Mouse (Mus musculus) embryonic facial prominence, embryonic 15.5 days (tissue): ENCODE data around the gene Gm11239. TPM values are rescaled to one million over a fixed set of nuclear protein-coding genes. Genes with fewer than 3 reads are reported as not detected.
"Not testable (repeated sequence)": the region's sequence is repeated elsewhere in the genome, so short reads cannot be mapped to it uniquely, and the experiment has no call there.

Source experiments
- ATAC-seq: fragments of 200-750 bp; cut with Nextera tagmentation; 2 replicates; pipeline ENCODE4 v1.8.0; 2017; ENCODE audit warnings: low read depth, moderate TSS enrichment; ENCODE audit not compliant: insufficient number of reproducible peaks, low FRiP score, low TSS enrichment
- H3K27ac ChIP-seq: fragments of 300-500 bp; sonication (generic); replicated peaks from 2 replicates; pipeline ENCODE4 v1.5.1; 2015; ENCODE audit warnings: mild to moderate bottlenecking, inconsistent platforms
- H3K27me3 ChIP-seq: fragments of 300-500 bp; sonication (generic); 2 replicates; pipeline ENCODE4 v1.6.1; 2015; ENCODE audit warnings: inconsistent platforms
- H3K36me3 ChIP-seq: fragments of 300-500 bp; sonication (generic); 2 replicates; pipeline ENCODE4 v1.6.1; 2015; ENCODE audit warnings: mild to moderate bottlenecking, inconsistent platforms
- H3K4me1 ChIP-seq: fragments of 300-500 bp; sonication (generic); 2 replicates; pipeline ENCODE4 v1.6.1; 2015; ENCODE audit warnings: inconsistent platforms
- H3K4me2 ChIP-seq: fragments of 300-500 bp; sonication (generic); replicated peaks from 2 replicates; pipeline ENCODE4 v1.6.1; 2015; ENCODE audit warnings: mild to moderate bottlenecking, inconsistent platforms
- H3K4me3 ChIP-seq: fragments of 300-500 bp; sonication (generic); replicated peaks from 2 replicates; pipeline ENCODE4 v1.5.1; 2015; ENCODE audit warnings: mild to moderate bottlenecking, inconsistent platforms
- H3K9ac ChIP-seq: fragments of 300-500 bp; sonication (generic); 2 replicates; pipeline ENCODE4 v1.6.1; 2015; ENCODE audit warnings: inconsistent platforms
- H3K9me3 ChIP-seq: fragments of 300-500 bp; sonication (generic); replicated peaks from 2 replicates; pipeline ENCODE4 v1.6.1; 2016; ENCODE audit warnings: inconsistent platforms
- WGBS: fragments of 180-500 bp; shearing (Covaris S2); methylation state at CpG from one replicate; pipeline ENCODE4 v1.1.7; 2015; 5-methylcytosine and 5-hydroxymethylcytosine counted together
- polyA plus RNA-seq: library from polyadenylated mRNA; unstranded; fragments of >200 nt; fragmentation: Nextera tagmentation; extraction: Ambion mirVana; gene quantifications from 2 replicates; pipeline ENCODE4 v1.2.1, GENCODE M21; 2015

The Gm11239 gene
- not detected in 2 replicates for polyA plus RNA-seq

DNA sequence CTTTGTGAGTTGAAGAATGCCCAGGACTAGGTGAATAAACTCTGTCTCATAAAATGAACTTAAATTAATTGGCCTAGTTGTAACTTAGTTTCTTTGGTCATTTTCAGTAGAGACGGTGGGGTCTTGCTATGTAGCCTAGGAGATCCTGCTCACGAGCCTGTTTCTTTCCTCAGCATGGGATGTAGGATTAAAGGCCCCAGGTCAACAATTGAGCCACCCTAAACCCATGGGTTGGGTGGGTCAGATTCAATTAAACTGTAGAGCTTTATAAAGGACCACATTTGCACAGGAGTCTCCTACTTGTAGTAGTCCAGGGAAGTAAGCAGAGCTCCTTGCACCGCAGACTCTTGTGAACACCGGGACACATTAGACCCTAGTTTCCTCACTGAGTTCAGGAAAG is at the start of gene Gm11239:
Gene Gm11239, plus strand, starts transcription at position 301 of the 400 bp plus-strand sequence.
- not testable (repeated sequence) for H3K9me3 ChIP-seq, H3K27me3 ChIP-seq, H3K4me1 ChIP-seq, ATAC-seq, H3K36me3 ChIP-seq, H3K27ac ChIP-seq, H3K4me3 ChIP-seq, H3K4me2 ChIP-seq, H3K9ac ChIP-seq
- WGBS, result no CpG with 5 or more reads among the region's 4 CpGs

DNA sequence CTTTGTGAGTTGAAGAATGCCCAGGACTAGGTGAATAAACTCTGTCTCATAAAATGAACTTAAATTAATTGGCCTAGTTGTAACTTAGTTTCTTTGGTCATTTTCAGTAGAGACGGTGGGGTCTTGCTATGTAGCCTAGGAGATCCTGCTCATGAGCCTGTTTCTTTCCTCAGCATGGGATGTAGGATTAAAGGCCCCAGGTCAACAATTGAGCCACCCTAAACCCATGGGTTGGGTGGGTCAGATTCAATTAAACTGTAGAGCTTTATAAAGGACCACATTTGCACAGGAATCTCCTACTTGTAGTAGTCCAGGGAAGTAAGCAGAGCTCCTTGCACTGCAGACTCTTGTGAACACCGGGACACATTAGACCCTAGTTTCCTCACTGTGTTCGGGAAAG is 45.5 kb upstream of the Gm11239 start, which contains the start of gene Gm11237:
Gene Gm11237, plus strand, starts transcription at position 301 of the 400 bp plus-strand sequence.
- not testable (repeated sequence) for H3K4me1 ChIP-seq, H3K36me3 ChIP-seq, H3K4me2 ChIP-seq, H3K9ac ChIP-seq, H3K27me3 ChIP-seq, H3K9me3 ChIP-seq, H3K27ac ChIP-seq, ATAC-seq, H3K4me3 ChIP-seq
- no CpG with 5 or more reads among the region's 3 CpGs for WGBS

DNA sequence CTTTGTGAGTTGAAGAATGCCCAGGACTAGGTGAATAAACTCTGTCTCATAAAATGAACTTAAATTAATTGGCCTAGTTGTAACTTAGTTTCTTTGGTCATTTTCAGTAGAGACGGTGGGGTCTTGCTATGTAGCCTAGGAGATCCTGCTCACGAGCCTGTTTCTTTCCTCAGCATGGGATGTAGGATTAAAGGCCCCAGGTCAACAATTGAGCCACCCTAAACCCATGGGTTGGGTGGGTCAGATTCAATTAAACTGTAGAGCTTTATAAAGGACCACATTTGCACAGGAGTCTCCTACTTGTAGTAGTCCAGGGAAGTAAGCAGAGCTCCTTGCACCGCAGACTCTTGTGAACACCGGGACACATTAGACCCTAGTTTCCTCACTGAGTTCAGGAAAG is 30.3 kb upstream of the Gm11239 start, which contains the start of gene Gm11236:
Gene Gm11236, plus strand, starts transcription at position 301 of the 400 bp plus-strand sequence.
- no CpG with 5 or more reads among the region's 4 CpGs for WGBS
- ATAC-seq, H3K4me2 ChIP-seq, H3K4me3 ChIP-seq, H3K36me3 ChIP-seq, H3K27ac ChIP-seq, H3K27me3 ChIP-seq, H3K9ac ChIP-seq, H3K9me3 ChIP-seq, H3K4me1 ChIP-seq: not testable (repeated sequence)

DNA sequence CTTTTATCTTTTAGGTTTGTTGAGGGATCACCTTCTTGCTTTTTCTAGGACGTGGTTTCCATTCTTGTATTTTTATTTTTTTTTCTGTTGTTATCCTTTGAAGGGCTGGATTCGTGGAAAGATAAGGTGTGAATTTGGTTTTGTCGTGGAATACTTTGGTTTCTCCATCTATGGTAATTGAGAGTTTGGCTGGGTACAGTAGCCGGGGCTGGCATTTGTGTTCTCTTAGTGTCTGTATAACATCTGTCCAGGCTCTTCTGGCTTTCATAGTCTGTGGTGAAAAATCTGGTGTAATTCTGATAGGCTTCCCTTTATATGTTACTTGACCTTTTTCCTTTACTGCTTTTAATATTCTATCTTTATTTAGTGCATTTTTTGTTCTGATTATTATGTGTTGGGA is 6.3 kb upstream of the Gm11239 start:
- H3K27ac ChIP-seq, H3K4me2 ChIP-seq, H3K27me3 ChIP-seq, H3K36me3 ChIP-seq, H3K9me3 ChIP-seq, H3K4me3 ChIP-seq, ATAC-seq, H3K9ac ChIP-seq, H3K4me1 ChIP-seq: not testable (repeated sequence)
- 78% methylated on average over 4 of the region's 4 CpGs for WGBS

DNA sequence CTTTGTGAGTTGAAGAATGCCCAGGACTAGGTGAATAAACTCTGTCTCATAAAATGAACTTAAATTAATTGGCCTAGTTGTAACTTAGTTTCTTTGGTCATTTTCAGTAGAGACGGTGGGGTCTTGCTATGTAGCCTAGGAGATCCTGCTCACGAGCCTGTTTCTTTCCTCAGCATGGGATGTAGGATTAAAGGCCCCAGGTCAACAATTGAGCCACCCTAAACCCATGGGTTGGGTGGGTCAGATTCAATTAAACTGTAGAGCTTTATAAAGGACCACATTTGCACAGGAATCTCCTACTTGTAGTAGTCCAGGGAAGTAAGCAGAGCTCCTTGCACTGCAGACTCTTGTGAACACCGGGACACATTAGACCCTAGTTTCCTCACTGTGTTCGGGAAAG is 15.1 kb downstream of the Gm11239 start, which contains the start of gene Gm428:
Gene Gm428, plus strand, starts transcription at position 301 of the 400 bp plus-strand sequence.
- H3K27ac ChIP-seq, H3K9me3 ChIP-seq, H3K9ac ChIP-seq, H3K36me3 ChIP-seq, H3K4me2 ChIP-seq, ATAC-seq, H3K4me3 ChIP-seq, H3K4me1 ChIP-seq, H3K27me3 ChIP-seq: not testable (repeated sequence)
- WGBS, result 82% methylated on average over 1 of the region's 4 CpGs

DNA sequence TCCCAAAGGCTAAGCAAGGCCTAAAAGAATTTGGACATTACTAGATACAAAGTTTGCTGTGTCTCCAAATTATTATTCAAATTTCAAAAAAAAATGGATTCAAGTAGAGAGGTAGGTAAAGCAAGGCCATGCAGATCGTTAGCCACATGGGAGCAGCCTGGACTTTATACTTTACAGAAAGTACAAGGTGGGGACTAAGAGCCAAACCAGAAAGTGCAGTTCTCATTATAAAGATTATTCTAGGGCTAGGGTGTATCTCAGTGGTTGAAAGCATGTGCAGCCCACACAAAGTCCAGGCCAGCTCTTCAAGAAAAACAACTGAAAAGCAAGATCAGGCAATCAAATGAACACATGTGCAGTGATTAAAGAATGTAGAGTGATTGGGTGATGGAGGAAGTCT is 50.6 kb downstream of the Gm11239 start:
- no peak overlapping the region for H3K27ac ChIP-seq
- H3K4me1 ChIP-seq, result no peaks in the 10 kb centered on the region
- ATAC-seq, result no peak
- WGBS, result 78% methylated on average over 1 of the region's 1 CpGs
- no peaks in the 10 kb centered on the region for H3K27me3 ChIP-seq
- no peaks in the 10 kb centered on the region for H3K9me3 ChIP-seq
- no peak overlapping the region for H3K4me3 ChIP-seq
- no peak overlapping the region for H3K4me2 ChIP-seq
- H3K36me3 ChIP-seq, result no peaks in the 10 kb centered on the region
- no peak overlapping the region for H3K9ac ChIP-seq

DNA sequence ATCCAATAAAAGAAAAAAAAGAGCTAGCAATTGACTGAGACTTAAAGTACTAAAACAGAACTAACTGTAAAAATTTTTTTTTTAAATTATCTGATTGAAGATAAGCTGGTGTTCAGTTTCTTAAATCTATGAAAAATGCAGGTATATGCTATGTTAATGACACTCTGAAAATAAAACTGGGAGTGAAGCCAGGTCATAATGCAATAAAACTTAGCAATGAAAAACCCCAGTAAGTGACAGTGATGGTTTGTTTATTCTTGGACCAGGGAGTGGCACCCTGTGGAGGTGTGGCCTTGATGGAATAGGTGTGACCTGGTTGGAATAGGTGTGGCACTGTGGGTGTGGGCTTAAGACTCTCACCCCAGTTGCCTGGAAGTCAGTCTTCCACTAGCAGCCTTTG is 51.7 kb downstream of the Gm11239 start:
- no peak for ATAC-seq
- Histone ChIP-seq H3K9ac (no peak overlapping the region), H3K4me2 (no peak overlapping the region), H3K4me1 (no peaks in the 10 kb centered on the region), H3K36me3 (no peaks in the 10 kb centered on the region), H3K27ac (no peak overlapping the region), H3K9me3 (no peaks in the 10 kb centered on the region), H3K4me3 (no peak overlapping the region), H3K27me3 (no peaks in the 10 kb centered on the region)

Other genes with a start within 250 kb of the Gm11239 start
- not detected in 2 replicates for gene Gm11238, start 60.5 kb upstream of the Gm11239 start, polyA plus RNA-seq
- gene Gm11237, start 45.4 kb upstream of the Gm11239 start, polyA plus RNA-seq, result not detected in 2 replicates
- not detected in 2 replicates for gene Gm11236, start 30.2 kb upstream of the Gm11239 start, polyA plus RNA-seq
- gene Gm428, start 15.2 kb downstream of the Gm11239 start, polyA plus RNA-seq, result not detected in 2 replicates
- 1.3 and 2.0 TPM in 2 replicates for gene Rasef, start 122.6 kb downstream of the Gm11239 start, polyA plus RNA-seq
- not detected in 2 replicates for gene Gm11758, start 207.9 kb downstream of the Gm11239 start, polyA plus RNA-seq
- gene Gm11757, start 222.8 kb downstream of the Gm11239 start, polyA plus RNA-seq, result not detected in 2 replicates
- not detected in 2 replicates for gene Gm13871, start 237.6 kb downstream of the Gm11239 start, polyA plus RNA-seq